Mouse (Mus musculus) embryonic facial prominence, embryonic 10.5 days (tissue): ENCODE measurements at regions not wholly inside any gene's neighbourhood (a gene's known extent, or its start where the extent isn't known, plus 50 kb on each side); places are given as distances from the start of the nearest gene placed in this dataset.

Experiments
- DNase-seq: peaks from one replicate; pipeline ENCODE4 v3.0.0-alpha.2; 2017; ENCODE audit warnings: low spot score
- H3K27ac ChIP-seq: fragments of 300-500 bp; sonication (generic); replicated peaks from 2 replicates; pipeline ENCODE4 v1.5.1; 2016; ENCODE audit warnings: mild to moderate bottlenecking
- H3K27me3 ChIP-seq: fragments of 300-500 bp; sonication (generic); replicated peaks from 2 replicates; pipeline ENCODE4 v1.6.1; 2016; ENCODE audit warnings: low read depth, mild to moderate bottlenecking; ENCODE audit not compliant: poor library complexity, severe bottlenecking
- H3K36me3 ChIP-seq: fragments of 300-500 bp; sonication (generic); replicated peaks from 2 replicates; pipeline ENCODE4 v1.6.1; 2016; ENCODE audit warnings: mild to moderate bottlenecking, moderate library complexity
- H3K4me1 ChIP-seq: fragments of 300-500 bp; sonication (generic); 2 replicates; pipeline ENCODE4 v1.6.1; 2016
- H3K4me3 ChIP-seq: fragments of 300-500 bp; sonication (generic); 2 replicates; pipeline ENCODE4 v1.5.1; 2016; ENCODE audit warnings: mild to moderate bottlenecking, moderate library complexity
- H3K9me3 ChIP-seq: fragments of 300-500 bp; sonication (generic); 2 replicates; pipeline ENCODE4 v1.6.1; 2016; ENCODE audit warnings: mild to moderate bottlenecking
- WGBS: fragments of 180-500 bp; shearing (Covaris S2); methylation state at CpG from one replicate; pipeline ENCODE4 v1.1.7; 2016; 5-methylcytosine and 5-hydroxymethylcytosine counted together

DNA sequence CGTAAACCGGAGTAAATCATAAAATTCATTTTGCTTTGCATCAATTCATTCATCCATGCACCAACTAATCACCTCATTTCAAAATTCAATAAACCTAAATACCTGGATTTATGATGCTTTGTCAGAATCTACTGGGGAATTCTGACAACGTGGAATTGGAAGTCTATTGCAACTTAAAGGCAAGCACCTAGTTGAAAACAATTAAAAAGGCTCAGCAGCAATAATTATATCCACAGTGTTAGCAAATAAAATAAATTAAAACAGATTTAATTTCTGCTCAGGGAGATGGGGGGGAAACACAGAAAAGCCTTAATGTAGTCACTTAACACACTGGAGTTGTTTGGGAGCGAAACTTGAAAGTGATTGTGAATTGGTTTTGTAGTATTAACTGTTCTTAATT, 430.3 kb upstream of the Tenm3 start:
- Histone ChIP-seq H3K27me3 (no peaks in the 10 kb centered on the region), H3K4me3 (no peak overlapping the region), H3K27ac (no peak overlapping the region), H3K4me1 (no peaks in the 10 kb centered on the region), H3K36me3 (no peaks in the 10 kb centered on the region), H3K9me3 (no peaks in the 10 kb centered on the region)
- WGBS: 93% methylated on average over 4 of the region's 4 CpGs
- no peak for DNase-seq

DNA sequence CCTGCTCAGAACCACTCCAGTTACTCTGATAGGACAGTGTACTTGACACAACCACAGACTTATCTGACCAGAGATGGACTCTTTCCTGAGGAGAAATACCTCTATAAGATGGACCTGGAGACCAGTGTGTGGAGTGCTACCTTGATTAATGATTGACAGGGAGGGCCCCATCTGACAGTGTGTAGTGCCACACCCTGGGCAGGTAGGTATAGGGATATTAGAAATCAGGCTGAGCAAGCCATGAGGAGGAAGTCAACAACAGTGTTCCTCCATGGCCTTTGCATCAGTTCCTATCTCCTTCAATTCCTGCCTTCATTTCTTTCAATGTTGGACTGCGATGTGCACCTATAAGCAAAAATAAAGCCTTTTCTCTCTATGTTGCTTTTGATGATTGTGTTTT, 429.4 kb upstream of the Tenm3 start:
- WGBS: 97% methylated on average over 1 of the region's 1 CpGs
- DNase-seq: no peak

DNA sequence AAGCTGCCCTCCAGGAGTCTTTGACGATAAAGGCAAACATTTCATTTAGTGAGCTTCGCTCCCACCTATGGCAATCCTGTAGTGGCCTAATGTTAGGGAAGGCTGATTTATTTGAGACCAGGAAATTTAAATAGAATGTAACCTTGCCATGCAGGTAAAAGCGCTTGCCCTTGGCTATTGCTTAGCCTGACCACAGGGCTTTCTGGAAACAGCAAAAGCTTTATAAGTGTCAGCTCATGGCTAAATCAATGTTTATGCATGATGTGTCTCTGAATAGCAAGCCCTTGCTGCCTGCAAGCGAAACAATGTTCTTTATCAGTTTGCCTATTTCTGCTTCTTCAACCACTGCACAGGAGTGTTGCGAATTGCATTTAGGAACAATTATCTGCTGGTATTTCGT, 419.7 kb upstream of the Tenm3 start:
- Histone ChIP-seq H3K27me3 (no peaks in the 10 kb centered on the region), H3K4me1 (peaks cover 39% of the 10 kb centered on the region), H3K36me3 (no peaks in the 10 kb centered on the region), H3K27ac (no peak overlapping the region), H3K9me3 (no peaks in the 10 kb centered on the region), H3K4me3 (no peak overlapping the region)
- WGBS: 64% methylated on average over 6 of the region's 6 CpGs
- DNase-seq: no peak

More for the DNA sequence above, 429.4 kb upstream of the Tenm3 start:
- Histone ChIP-seq H3K36me3 (no peaks in the 10 kb centered on the region), H3K27ac (no peak overlapping the region), H3K27me3 (no peaks in the 10 kb centered on the region), H3K4me1 (no peaks in the 10 kb centered on the region), H3K9me3 (no peaks in the 10 kb centered on the region), H3K4me3 (no peak overlapping the region)

DNA sequence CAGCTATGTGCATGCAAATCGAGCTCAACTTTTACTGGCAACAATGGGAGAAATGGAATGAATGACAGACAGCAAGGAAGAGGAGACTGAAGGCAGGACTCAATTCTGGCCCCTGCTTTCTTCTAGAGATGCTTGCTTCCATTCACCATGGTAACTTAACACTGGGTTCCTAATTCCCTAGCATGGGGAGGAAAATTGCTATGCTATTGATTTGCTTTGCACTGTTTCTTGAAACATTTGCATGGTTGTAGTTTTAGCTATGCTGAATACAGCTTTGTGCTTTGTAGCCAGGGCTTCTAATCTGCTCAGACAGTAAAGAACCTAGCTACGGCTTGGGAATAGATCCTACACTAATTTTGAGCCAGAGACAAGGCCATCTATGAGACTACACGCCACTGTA, 419.0 kb upstream of the Tenm3 start:
- no peak overlapping the region for H3K27ac ChIP-seq
- no peaks in the 10 kb centered on the region for H3K9me3 ChIP-seq

DNA sequence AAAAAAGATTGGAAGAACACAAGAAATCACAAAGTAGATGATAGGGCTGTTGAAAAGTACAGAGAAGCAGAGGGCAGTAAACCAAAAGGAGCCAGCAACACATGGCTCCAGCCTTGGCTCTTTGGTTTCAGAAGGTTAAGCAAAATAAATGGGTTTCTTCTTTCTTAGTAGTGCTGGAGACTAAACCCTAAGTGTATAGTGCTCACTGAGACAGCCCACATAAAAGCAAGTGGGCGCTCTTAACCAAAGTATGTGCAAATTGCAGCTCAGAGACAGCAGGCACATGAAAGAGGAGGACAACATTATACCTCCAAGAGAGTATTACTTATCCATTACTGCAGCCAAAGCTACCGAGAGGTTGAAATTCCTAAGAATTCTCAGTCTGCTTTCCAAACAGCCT, 412.2 kb upstream of the Tenm3 start:
- Histone ChIP-seq H3K27ac (no peak overlapping the region), H3K9me3 (no peaks in the 10 kb centered on the region), H3K4me1 (peaks cover 6% of the 10 kb centered on the region), H3K4me3 (no peak overlapping the region), H3K36me3 (no peaks in the 10 kb centered on the region), H3K27me3 (no peaks in the 10 kb centered on the region)
- WGBS: 71% methylated on average over 2 of the region's 2 CpGs
- DNase-seq: no peak

More for the DNA sequence above, 419.0 kb upstream of the Tenm3 start:
- no peak for DNase-seq
- peaks cover 39% of the 10 kb centered on the region for H3K4me1 ChIP-seq
- H3K36me3 ChIP-seq: no peaks in the 10 kb centered on the region
- WGBS: 54% methylated on average over 3 of the region's 3 CpGs
- no peak overlapping the region for H3K4me3 ChIP-seq
- H3K27me3 ChIP-seq: no peaks in the 10 kb centered on the region

DNA sequence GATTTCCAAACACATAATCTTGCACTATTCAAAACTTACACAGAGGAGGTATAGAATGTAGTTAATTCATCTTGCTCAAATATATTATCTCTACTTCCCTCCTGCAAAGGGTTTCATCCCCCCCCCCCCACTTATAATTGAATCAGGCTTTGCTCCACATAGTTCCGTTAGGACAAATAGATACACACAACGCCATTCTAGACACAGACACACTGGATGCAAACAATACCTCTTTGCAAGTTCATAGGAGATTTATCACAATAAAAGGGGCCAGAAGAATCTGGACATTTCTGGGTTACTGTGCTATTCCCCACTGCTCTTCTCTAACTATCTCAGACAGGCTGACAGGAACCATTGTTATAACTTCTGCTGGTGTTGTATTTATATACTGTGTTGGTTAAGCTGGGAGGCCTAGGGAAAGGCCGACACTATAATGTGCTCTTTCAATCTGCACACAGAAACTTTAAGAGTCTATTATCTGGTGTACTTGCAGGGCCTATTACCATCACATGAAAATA, 410.6 kb upstream of the Tenm3 start:
- H3K4me1 ChIP-seq: 0 out of 2 replicates have a peak, but pooled peaks cover 2% of the 10 kb centered on the region
- 74% methylated on average over 3 of the region's 3 CpGs for WGBS
- no peak for DNase-seq
- no peaks in the 10 kb centered on the region for H3K9me3 ChIP-seq
- no peak overlapping the region for H3K27ac ChIP-seq
- no peaks in the 10 kb centered on the region for H3K36me3 ChIP-seq
- no peaks in the 10 kb centered on the region for H3K27me3 ChIP-seq
- no peak overlapping the region for H3K4me3 ChIP-seq

DNA sequence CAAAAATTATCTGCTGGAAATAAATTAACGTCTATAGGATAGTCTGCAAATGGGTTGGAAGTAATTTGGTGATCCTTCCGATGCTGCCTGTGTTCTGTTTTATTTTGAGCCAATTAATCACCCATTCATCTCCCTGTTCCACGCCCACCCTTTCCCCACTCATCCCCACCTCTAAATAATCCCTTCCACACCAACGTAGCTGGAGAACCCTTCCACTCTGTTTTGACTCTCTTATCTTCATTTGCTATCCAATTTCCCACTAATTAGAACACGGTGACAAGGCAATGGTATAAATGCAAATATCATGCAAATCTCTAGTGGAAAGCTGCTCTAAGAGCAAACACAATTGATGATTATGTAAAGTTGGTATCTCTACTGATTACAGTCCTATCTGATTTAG, 399.3 kb upstream of the Tenm3 start:
- no peak for DNase-seq
- H3K4me3 ChIP-seq: no peak overlapping the region
- H3K27ac ChIP-seq: no peak overlapping the region
- no peaks in the 10 kb centered on the region for H3K36me3 ChIP-seq
- no peaks in the 10 kb centered on the region for H3K27me3 ChIP-seq
- peaks cover 6% of the 10 kb centered on the region; the same call in 1 of the 2 replicates for H3K4me1 ChIP-seq
- WGBS: 68% methylated on average over 5 of the region's 5 CpGs
- no peaks in the 10 kb centered on the region for H3K9me3 ChIP-seq

DNA sequence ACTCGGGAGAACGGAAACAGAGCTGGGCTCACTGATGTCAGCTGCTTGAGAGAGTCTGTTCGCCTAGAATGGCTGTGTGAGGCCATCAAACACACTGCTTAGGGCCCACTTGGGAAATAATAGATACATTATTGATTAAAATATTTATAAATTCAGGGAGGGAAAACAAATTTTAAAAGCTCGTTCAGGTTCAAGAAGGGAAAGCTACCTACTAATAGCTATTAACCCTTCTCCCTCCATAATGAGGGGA, 393.0 kb upstream of the Tenm3 start:
- 73% methylated on average over 4 of the region's 4 CpGs for WGBS
- H3K27ac ChIP-seq: no peak overlapping the region
- no peak overlapping the region for H3K4me3 ChIP-seq
- DNase-seq: no peak
- no peaks in the 10 kb centered on the region for H3K27me3 ChIP-seq
- H3K9me3 ChIP-seq: no peaks in the 10 kb centered on the region
- no peaks in the 10 kb centered on the region for H3K36me3 ChIP-seq
- H3K4me1 ChIP-seq: peaks cover 6% of the 10 kb centered on the region; the same call in 1 of the 2 replicates

DNA sequence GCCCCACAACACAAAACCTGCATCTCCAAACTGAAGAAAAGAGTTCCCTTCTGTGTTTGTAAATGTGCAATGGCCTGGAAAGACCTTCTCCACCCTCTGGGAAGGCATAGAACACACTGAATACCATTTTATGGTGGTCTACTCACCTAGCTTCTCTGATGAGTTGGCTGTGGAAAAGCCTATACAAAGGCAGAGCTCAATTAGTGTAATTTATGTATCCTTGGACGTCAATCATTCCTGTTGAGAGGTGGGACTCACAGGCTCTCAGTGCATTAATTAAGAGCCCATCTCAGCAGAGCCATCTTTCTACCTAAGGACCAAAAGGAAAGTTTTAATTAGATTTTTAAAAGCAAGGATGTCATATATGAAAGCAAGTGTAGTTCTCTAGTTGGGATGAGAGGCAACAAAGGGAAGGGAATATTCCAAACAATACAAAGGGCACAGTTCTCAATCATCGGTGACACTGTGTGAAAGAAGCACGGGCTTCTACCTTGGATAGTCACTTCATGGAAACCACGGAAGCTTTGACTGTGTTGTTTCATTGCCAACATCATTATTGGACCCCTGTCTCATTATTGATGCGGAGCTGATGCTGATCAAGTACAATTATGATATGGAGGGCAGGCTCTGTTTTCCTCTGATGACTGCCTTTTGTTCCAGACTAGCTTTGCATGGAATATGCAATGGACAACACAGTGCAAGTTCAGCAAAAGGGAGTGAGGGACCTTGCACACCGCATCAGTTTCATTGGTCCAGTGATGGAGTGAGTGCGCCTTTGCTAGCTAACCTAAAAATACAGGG, 392.5 kb upstream of the Tenm3 start:
- Histone ChIP-seq H3K4me3 (no peak overlapping the region), H3K27ac (no peak overlapping the region)
- no peak for DNase-seq

DNA sequence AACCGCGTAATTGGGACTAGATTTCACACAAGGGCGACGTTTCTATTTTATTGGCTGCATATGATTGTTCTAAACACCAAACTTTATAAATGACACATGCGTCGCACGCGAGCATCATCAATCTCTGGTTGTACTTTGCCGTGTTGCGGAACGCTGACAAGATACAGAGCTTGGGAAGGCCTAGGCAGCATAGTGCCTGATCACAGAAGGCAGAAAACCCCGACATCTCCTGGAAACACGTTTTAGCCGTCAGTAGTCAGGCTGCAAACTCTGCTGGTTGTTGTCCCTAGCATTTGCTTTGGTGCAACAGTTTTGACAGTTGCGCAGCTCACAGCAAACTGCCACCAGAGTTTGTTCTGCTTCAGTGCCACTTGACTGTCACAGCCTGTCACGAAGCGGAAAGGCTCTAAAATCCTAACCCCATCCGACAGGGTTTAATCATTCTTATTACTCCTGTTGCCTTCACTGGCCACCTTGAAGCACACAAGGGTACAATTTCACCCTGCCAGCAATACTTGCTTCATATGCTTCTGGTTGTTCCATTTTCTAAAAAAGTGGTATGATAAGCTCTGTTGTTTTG, 380.2 kb upstream of the Tenm3 start:
- 84% methylated on average over 18 of the region's 18 CpGs for WGBS
- H3K4me3 ChIP-seq: no peak overlapping the region
- H3K27me3 ChIP-seq: no peaks in the 10 kb centered on the region
- H3K27ac ChIP-seq: no peak overlapping the region
- H3K4me1 ChIP-seq: 0 out of 2 replicates have a peak, but pooled peaks cover 3% of the 10 kb centered on the region
- H3K9me3 ChIP-seq: no peaks in the 10 kb centered on the region
- DNase-seq: no peak
- H3K36me3 ChIP-seq: no peaks in the 10 kb centered on the region

More for the DNA sequence above, 392.5 kb upstream of the Tenm3 start:
- WGBS: 76% methylated on average over 7 of the region's 7 CpGs
- Histone ChIP-seq H3K36me3 (no peaks in the 10 kb centered on the region), H3K4me1 (peaks cover 6% of the 10 kb centered on the region; the same call in 1 of the 2 replicates), H3K9me3 (no peaks in the 10 kb centered on the region), H3K27me3 (no peaks in the 10 kb centered on the region)

DNA sequence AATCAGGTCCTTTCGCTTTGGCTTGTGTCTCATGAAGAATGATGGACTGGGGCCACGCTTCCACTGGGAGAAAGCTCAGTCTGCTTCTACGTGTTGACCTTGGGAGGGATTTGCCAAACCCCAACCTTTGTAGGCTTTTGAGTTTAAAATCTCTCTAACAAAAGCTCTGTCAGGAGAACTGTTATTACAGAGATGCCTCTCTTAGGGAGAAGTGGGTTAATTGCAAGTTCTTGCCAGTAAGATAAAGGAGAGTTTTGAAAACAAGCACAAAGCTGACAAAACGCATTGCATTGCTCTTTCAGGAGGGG, 351.5 kb upstream of the Tenm3 start:
- Histone ChIP-seq H3K27me3 (no peaks in the 10 kb centered on the region), H3K4me1 (peaks cover 7% of the 10 kb centered on the region; the same call in 1 of the 2 replicates), H3K9me3 (no peaks in the 10 kb centered on the region), H3K27ac (0 out of 2 replicates have a peak overlapping the region, but pooled peaks have one; percentile 2), H3K36me3 (no peaks in the 10 kb centered on the region), H3K4me3 (no peak overlapping the region)
- DNase-seq: no peak
- WGBS: 72% methylated on average over 4 of the region's 4 CpGs

DNA sequence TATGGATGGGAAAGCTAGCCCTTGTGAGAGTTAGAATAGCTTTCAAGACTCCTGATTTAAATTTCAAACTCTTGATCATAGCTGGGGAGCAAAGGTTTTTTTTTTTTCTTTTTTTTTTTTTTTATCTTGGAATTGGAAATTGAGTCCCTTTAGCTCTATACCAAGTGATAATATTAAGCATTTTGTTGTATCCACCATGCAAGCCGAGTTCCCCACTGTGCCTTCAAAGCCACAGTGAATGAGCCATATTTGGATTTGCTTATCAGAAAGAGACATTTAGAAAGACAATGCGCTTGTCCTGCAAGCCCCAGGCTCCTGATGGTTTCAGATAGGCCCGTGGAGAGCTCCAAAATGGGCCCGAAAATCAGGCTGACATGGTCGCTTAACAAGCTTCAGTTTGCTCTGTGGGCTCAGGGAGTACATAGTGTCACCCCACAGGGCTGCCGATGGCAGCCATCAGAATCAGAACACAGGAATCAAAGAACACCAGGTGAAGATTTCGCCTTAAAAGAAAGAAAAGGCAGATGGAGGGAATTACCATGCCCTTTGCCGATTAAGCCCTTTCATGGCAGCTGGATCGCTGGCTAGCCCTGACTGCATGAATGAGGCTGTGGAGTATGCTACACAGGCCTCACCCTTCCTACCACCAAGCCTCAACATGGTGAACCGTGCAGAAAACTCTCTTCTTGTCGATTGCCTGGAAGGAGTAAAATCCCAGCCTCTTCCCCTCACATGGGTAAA, 351.0 kb upstream of the Tenm3 start:
- Histone ChIP-seq H3K4me3 (no peak overlapping the region), H3K36me3 (no peaks in the 10 kb centered on the region), H3K27ac (0 out of 2 replicates have a peak overlapping the region, but pooled peaks have one; percentile 2), H3K27me3 (no peaks in the 10 kb centered on the region), H3K9me3 (no peaks in the 10 kb centered on the region), H3K4me1 (peaks cover 7% of the 10 kb centered on the region; the same call in 1 of the 2 replicates)
- WGBS: 60% methylated on average over 11 of the region's 11 CpGs
- no peak for DNase-seq

DNA sequence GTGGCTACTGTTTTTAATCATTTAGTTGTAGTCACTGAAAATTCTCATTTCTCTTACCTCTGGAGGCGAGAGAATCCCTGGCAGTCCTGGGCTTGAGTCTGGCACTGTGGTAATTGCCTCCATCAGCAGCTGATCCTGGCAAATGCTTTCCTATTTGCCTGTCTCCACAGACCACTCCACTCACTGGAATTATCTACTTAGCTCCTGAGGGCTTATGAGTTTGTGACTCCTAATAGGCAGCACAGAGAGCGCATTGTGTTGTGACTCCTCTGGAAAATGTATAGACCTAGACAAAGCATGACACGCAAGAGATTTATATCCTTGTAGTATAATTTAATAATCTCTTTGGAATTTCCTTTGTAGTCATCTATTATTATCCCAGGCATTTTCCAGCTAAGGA, 343.1 kb upstream of the Tenm3 start:
- DNase-seq: no peak
- Histone ChIP-seq H3K4me3 (no peak overlapping the region), H3K36me3 (no peaks in the 10 kb centered on the region), H3K27ac (no peak overlapping the region), H3K9me3 (no peaks in the 10 kb centered on the region), H3K4me1 (no peaks in the 10 kb centered on the region), H3K27me3 (no peaks in the 10 kb centered on the region)
- 73% methylated on average over 3 of the region's 3 CpGs for WGBS
